Mouse (Mus musculus): Measurements from ENCODE around the gene Car9.

Gene Car9

GRCm38 (mm10) chr4:43562769-43563600, 56.2 kb downstream of the Car9 start:
- DNase-seq (ENCODE audit: low spot score) = no peak

Data from left cerebral cortex, adult 11 months (tissue).